Mouse (Mus musculus): ENCODE measurements at regions not wholly inside any gene's neighbourhood (a gene's known extent, or its start where the extent isn't known, plus 50 kb on each side); places are given as distances from the start of the nearest gene placed in this dataset.
"Not testable (repeated sequence)": the region's sequence is repeated elsewhere in the genome, so short reads cannot be mapped to it uniquely, and the experiment has no call there.

DNA sequence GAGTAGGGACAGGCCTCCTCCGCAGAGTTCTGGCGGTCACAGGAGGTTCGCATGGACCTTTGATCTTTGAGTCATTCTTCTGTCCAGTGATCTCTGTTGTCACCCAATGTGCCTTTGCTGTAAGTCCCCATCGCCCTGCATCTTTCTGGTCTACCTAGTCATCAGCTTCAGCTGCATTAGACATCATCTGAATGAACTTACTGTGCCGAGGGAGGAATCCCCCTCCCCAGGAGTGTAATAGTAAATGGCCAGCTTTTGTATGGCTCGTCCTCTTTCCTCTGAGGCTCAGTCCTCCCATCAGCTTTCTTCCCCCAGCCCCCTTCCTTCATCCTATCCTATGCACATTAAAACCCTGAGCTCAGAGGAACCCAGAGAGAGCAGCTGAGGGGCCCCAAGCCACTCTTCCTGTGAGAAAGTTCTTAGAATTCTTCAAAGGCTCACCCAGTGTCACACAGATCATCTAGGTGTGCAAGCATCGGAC lies 98.0 kb upstream of the Rasgrp1 start:
- no peak for ATAC-seq (replicated peaks in 1 of 2; ENCODE audit: insufficient read depth in 1 of 2, low FRiP score in 2 of 2, low TSS enrichment in 1 of 2, low read depth in 1 of 2, poor library complexity in 2 of 2, severe bottlenecking in 2 of 2)

DNA sequence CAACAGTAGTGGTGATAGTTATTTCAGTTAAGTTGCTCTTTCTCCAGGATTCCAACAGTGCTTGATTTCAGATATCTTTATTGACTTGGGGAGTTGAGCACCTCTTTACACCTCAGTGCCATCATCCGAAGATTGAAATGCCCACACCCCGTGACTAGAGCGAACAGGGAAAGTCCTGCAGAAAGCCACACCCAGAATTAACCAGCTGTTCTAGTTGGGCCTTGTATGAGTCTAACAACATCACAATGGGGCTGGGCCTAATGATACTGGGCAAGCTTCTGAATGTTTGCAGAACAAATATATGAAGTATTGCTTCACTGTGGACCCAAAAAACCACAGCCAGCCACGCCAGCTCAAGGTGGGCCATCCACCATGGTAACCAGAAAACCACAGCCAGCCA lies 100.1 kb upstream of the Rasgrp1 start:
- ATAC-seq (replicated peaks in 1 of 2; ENCODE audit: insufficient read depth in 1 of 2, low FRiP score in 2 of 2, low TSS enrichment in 1 of 2, low read depth in 1 of 2, poor library complexity in 2 of 2, severe bottlenecking in 2 of 2), result no peak

- peak in 1 of 2 experiments; percentile 26; a peak in 1 of 4 replicates for ATAC-seq (replicated peaks in 1 of 2; ENCODE audit: insufficient read depth in 1 of 2, low FRiP score in 2 of 2, low TSS enrichment in 1 of 2, low read depth in 1 of 2, poor library complexity in 2 of 2, severe bottlenecking in 2 of 2)
Measured at GRCm38 (mm10) chr2:117444671-117445070, 101.9 kb upstream of the Rasgrp1 start.

DNA sequence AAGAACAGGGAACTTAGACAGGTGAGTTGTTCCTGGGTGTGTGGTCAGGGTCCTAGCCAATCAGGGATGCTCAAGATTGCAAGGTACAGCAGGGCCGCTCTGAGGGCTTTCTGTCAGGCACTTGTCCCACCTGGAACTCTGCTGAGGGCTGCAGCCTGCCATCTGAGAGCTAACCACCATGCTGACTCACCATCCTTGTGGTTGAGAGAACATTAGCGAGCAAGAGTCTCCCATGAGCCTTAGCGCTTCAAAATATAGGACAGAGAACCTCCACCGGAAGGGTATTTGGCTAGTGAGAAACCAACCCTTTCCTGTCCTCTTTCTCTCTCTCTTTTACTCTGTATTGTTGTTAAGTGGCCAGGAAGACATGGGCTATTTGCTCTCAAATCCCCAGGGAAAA lies 104.1 kb upstream of the Rasgrp1 start:
- ATAC-seq (replicated peaks in 1 of 2; ENCODE audit: insufficient read depth in 1 of 2, low FRiP score in 2 of 2, low TSS enrichment in 1 of 2, low read depth in 1 of 2, poor library complexity in 2 of 2, severe bottlenecking in 2 of 2), result peak; percentile 76 to 79

DNA sequence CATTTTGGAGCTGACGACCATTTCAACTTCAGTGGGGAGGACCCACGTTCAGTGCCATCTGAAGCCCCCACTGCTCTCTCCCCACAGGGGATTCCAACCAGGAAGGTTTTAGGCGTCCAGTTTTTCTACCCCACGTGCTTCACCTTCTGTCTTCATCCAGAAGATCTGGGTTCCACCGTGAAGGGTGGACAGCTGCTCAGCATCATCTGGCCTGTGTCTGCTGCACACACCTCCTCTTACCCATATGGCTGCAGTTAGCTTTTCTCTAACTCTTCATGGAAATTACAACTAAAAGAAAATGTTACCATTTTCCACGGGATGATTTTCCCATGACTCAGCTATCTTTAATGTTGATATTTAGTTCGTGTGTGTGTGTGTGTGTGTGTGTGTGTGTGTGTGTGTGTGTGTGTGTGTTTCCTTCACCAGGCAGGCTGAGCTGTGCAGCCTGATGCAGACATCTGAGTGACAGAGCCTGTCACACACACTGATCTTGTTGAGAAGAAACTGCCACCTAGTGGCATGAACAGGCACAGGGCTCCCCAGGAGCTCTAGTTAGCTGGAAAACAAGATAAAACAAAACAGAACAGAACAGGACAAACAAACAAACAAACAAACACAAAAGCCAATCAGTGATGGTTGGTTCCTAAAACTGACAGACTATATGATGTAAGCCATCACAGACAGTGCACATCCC lies 107.5 kb upstream of the Rasgrp1 start:
- ATAC-seq (replicated peaks in 1 of 2; ENCODE audit: insufficient read depth in 1 of 2, low FRiP score in 2 of 2, low TSS enrichment in 1 of 2, low read depth in 1 of 2, poor library complexity in 2 of 2, severe bottlenecking in 2 of 2), result no peak

DNA sequence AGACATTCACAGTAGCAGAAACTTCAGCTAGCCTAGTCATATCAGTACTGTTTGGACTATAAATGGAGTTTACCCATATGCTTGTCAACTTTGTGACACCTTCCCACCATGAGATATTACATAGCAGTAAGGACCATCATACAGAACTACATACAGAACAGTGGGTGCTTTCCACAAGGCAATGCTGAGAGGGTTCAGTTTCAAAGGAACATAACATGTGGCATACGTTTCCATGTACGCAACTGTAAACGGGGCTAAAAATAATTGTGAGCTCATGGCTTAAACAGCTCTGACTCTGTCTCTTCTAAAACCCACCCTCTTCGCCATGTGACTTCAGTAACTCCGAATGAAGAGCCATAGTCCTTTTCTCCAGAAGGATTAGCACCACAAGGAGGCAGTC lies 109.0 kb upstream of the Rasgrp1 start:
- ATAC-seq (replicated peaks in 1 of 2; ENCODE audit: insufficient read depth in 1 of 2, low FRiP score in 2 of 2, low TSS enrichment in 1 of 2, low read depth in 1 of 2, poor library complexity in 2 of 2, severe bottlenecking in 2 of 2), result no peak

- ATAC-seq (replicated peaks in 1 of 2; ENCODE audit: insufficient read depth in 1 of 2, low FRiP score in 2 of 2, low TSS enrichment in 1 of 2, low read depth in 1 of 2, poor library complexity in 2 of 2, severe bottlenecking in 2 of 2), result no peak
Measured at GRCm38 (mm10) chr2:117455021-117455739, 112.4 kb upstream of the Rasgrp1 start.

- ATAC-seq (replicated peaks in 1 of 2; ENCODE audit: insufficient read depth in 1 of 2, low FRiP score in 2 of 2, low TSS enrichment in 1 of 2, low read depth in 1 of 2, poor library complexity in 2 of 2, severe bottlenecking in 2 of 2), result no peak
Measured at GRCm38 (mm10) chr2:117455740-117456455, 113.1 kb upstream of the Rasgrp1 start.

- ATAC-seq (replicated peaks in 1 of 2; ENCODE audit: insufficient read depth in 1 of 2, low FRiP score in 2 of 2, low TSS enrichment in 1 of 2, low read depth in 1 of 2, poor library complexity in 2 of 2, severe bottlenecking in 2 of 2), result no peak
Measured at GRCm38 (mm10) chr2:117456456-117457020, 113.7 kb upstream of the Rasgrp1 start.

DNA sequence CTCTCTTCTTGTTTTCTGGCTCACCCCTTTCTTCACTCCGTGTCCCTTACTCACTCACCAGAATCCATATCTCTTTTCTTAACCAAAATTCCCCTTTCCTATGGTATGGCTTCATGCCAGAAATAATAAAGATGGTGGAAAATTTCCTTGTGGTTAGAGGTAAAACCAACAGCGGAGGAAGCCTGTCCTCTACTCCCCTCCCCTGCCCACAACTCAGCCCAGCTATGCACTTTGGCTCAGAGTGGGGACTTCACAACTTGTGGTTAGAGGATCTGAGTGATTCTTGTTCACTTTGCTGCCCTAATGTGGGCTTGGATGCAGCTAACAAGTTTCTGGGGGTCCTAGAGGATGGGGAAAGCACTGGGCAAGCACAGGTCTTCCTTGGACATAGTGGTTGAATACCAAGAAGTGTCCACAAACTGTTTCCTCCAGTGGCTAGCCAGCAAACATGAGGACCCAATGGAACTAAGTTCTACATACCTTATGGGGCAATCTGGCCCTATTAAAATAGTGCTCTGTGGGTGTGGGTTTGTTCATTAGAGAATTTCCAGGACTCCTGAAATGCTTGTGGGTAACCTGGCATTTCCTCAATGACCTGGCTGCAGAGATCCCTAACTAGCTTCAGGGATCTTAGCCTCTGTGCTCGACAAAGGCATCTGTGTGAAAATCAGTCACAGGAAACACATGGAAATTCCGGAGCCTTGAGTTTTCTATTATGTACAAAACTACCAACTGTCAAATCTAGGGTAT lies 118.9 kb upstream of the Rasgrp1 start:
- ATAC-seq (replicated peaks in 1 of 2; ENCODE audit: insufficient read depth in 1 of 2, low FRiP score in 2 of 2, low TSS enrichment in 1 of 2, low read depth in 1 of 2, poor library complexity in 2 of 2, severe bottlenecking in 2 of 2), result peak in 1 of 2 experiments; percentile 36; a peak in 1 of 4 replicates

- no peak for ATAC-seq (replicated peaks in 1 of 2; ENCODE audit: insufficient read depth in 1 of 2, low FRiP score in 2 of 2, low TSS enrichment in 1 of 2, low read depth in 1 of 2, poor library complexity in 2 of 2, severe bottlenecking in 2 of 2)
Measured at GRCm38 (mm10) chr2:117474885-117475542, 132.2 kb upstream of the Rasgrp1 start.

DNA sequence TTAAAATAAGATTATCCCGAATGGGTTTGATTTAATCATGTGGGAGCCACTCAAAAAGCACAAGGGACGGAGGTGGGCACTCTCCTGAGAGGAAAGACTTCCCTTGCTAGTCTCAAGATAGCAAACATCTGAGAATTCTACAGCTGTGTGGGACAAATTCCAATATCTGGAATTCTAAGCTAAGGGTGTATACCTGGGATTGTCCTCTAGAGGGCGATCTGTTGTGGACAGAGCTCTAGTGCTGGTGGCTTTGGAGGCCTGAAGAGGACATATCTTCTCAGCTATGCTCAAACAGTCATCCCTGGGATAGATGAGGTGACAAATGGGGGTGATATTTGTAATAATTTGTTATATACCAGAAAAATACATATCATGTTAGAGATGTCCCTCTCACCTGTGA lies 132.8 kb upstream of the Rasgrp1 start:
- no peak for ATAC-seq (replicated peaks in 1 of 2; ENCODE audit: insufficient read depth in 1 of 2, low FRiP score in 2 of 2, low TSS enrichment in 1 of 2, low read depth in 1 of 2, poor library complexity in 2 of 2, severe bottlenecking in 2 of 2)

DNA sequence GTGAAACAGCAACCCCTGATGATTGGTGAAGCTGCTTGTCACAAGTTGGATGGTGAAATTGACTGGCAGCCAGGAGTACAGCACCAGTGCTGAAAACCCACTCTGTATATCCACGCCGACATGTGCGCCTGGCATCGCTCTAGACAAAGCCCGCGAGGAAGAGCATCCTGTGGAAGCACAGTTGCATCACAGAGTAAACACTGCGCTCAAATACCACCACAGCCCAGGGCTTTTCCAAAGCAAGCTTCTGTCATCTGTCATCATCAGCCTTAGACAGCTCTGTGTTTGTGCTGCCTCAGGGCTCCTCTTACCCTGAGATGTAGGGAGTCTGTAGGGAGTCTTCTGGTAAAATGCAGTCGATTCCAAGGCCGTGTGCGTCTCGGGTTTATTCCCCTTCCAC lies 134.7 kb upstream of the Rasgrp1 start:
- not testable (repeated sequence) for ATAC-seq (replicated peaks in 1 of 2; ENCODE audit: insufficient read depth in 1 of 2, low FRiP score in 2 of 2, low TSS enrichment in 1 of 2, low read depth in 1 of 2, poor library complexity in 2 of 2, severe bottlenecking in 2 of 2)

- ATAC-seq (replicated peaks in 1 of 2; ENCODE audit: insufficient read depth in 1 of 2, low FRiP score in 2 of 2, low TSS enrichment in 1 of 2, low read depth in 1 of 2, poor library complexity in 2 of 2, severe bottlenecking in 2 of 2), result not testable (repeated sequence)
Measured at GRCm38 (mm10) chr2:117479244-117480009, 136.6 kb upstream of the Rasgrp1 start.

- ATAC-seq (replicated peaks in 1 of 2; ENCODE audit: insufficient read depth in 1 of 2, low FRiP score in 2 of 2, low TSS enrichment in 1 of 2, low read depth in 1 of 2, poor library complexity in 2 of 2, severe bottlenecking in 2 of 2), result no peak
Measured at GRCm38 (mm10) chr2:117486447-117486846, 143.6 kb upstream of the Rasgrp1 start.

DNA sequence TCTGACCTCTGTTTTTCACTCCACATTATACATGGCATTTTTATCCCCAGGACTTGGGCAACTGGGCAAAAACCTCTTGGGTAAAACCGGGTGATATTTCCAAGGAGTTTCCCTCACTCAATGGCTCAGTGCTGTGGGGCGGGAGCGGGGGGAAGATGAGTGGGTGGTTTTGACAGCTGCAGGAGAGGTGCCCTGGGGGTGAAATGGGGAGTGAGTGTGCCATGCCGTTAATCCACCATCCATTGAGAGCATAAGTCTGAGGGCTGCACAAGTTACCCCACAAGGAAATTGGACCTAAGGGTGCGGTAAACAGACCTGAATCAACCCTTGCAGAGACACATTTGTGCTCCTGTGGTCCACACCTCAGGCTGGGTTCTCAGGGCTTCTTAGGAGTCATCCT lies 155.8 kb upstream of the Rasgrp1 start:
- ATAC-seq (replicated peaks in 1 of 2; ENCODE audit: insufficient read depth in 1 of 2, low FRiP score in 2 of 2, low TSS enrichment in 1 of 2, low read depth in 1 of 2, poor library complexity in 2 of 2, severe bottlenecking in 2 of 2), result no peak

Measured in hematopoietic stem cell, adult 5-6 weeks (primary cell).